Mouse (Mus musculus) ES-CJ7 (cell line): Measurements from ENCODE around the gene Tssc4.
A peak's percentile ranks its signal among the peaks of the same experiment; 100 is the strongest.

Experiments used
- DNase-seq: peaks from one replicate; pipeline ENCODE4 v3.0.0; 2011; ENCODE audit warnings: low read depth, low spot score

The Tssc4 gene

GRCm38 (mm10) chr7:143044826-143045206, 24.2 kb upstream of the Tssc4 start:
- DNase-seq: peak; percentile 62

GRCm38 (mm10) chr7:143046358-143046757, 22.7 kb upstream of the Tssc4 start:
- DNase-seq: no peak

GRCm38 (mm10) chr7:143049331-143049730, 19.7 kb upstream of the Tssc4 start:
- no peak for DNase-seq

- DNase-seq: peak; percentile 75
Observed at GRCm38 (mm10) chr7:143049841-143050816, 18.9 kb upstream of the Tssc4 start.

- DNase-seq: no peak
Observed at GRCm38 (mm10) chr7:143051316-143051715, 17.7 kb upstream of the Tssc4 start.

GRCm38 (mm10) chr7:143052626-143053007, 16.4 kb upstream of the Tssc4 start, which contains the start of gene Cd81:
Gene Cd81 (plus strand): TSS chr7:143052739.
- peak; percentile 82 for DNase-seq

GRCm38 (mm10) chr7:143053008-143053899, 15.8 kb upstream of the Tssc4 start:
- peak; percentile 59 for DNase-seq

- peak; percentile 55 for DNase-seq
Observed at GRCm38 (mm10) chr7:143053961-143054611, 15.0 kb upstream of the Tssc4 start.

GRCm38 (mm10) chr7:143054612-143054965, 14.5 kb upstream of the Tssc4 start:
- DNase-seq: no peak

- no peak for DNase-seq
Observed at GRCm38 (mm10) chr7:143055001-143055400, 14.0 kb upstream of the Tssc4 start.

GRCm38 (mm10) chr7:143055499-143056186, 13.4 kb upstream of the Tssc4 start:
- no peak for DNase-seq

GRCm38 (mm10) chr7:143057023-143057422, 12.0 kb upstream of the Tssc4 start:
- DNase-seq: no peak

- no peak for DNase-seq
Observed at GRCm38 (mm10) chr7:143057667-143058220, 11.3 kb upstream of the Tssc4 start.

- DNase-seq: no peak
Observed at GRCm38 (mm10) chr7:143058221-143058697, 10.8 kb upstream of the Tssc4 start.

- no peak for DNase-seq
Observed at GRCm38 (mm10) chr7:143059202-143059870, 9.7 kb upstream of the Tssc4 start.

- DNase-seq: peak; percentile 81
Observed at GRCm38 (mm10) chr7:143062704-143063103, 6.3 kb upstream of the Tssc4 start.

- no peak for DNase-seq
Observed at GRCm38 (mm10) chr7:143064226-143064625, 4.8 kb upstream of the Tssc4 start.

- no peak for DNase-seq
Observed at GRCm38 (mm10) chr7:143065692-143066091, 3.4 kb upstream of the Tssc4 start.

- DNase-seq: no peak
Observed at GRCm38 (mm10) chr7:143067469-143067868, 1.6 kb upstream of the Tssc4 start.

GRCm38 (mm10) chr7:143067897-143068296, 1.2 kb upstream of the Tssc4 start:
- DNase-seq: no peak
